Mouse (Mus musculus) cerebellum, postnatal 4 days (tissue): ENCODE data around the gene Efcab7.
A peak's percentile ranks its signal among the peaks of the same experiment; 100 is the strongest.

ENCODE experiments used
- DNase-seq, 2 experiments: peaks; one replicate each; pipeline ENCODE4 v3.0.0; 2022; ENCODE audit warnings: low spot score in 2 of 2, mixed read lengths in 1 of 2

Gene Efcab7

GRCm38 (mm10) chr4:99829094-99830073 lies at the start of gene Efcab7:
Gene Efcab7 (plus strand): TSS chr4:99829198.
- DNase-seq, result peak; percentile 69 to 81

GRCm38 (mm10) chr4:99792365-99792764 lies 36.6 kb upstream of the Efcab7 start:
- no peak for DNase-seq

- no peak for DNase-seq
These were observed 12.1 kb upstream of the Efcab7 start for GRCm38 (mm10) chr4:99816697-99817460.

GRCm38 (mm10) chr4:99828337-99828736 lies 661 bp upstream of the Efcab7 start:
- no peak for DNase-seq

- DNase-seq, result no peak
These were observed 282 bp upstream of the Efcab7 start for GRCm38 (mm10) chr4:99828739-99829093.

GRCm38 (mm10) chr4:99881882-99882281 lies 52.9 kb downstream of the Efcab7 start:
- DNase-seq, result peak in 1 of 2 experiments; percentile 15

GRCm38 (mm10) chr4:99882405-99882804 lies 53.4 kb downstream of the Efcab7 start:
- no peak for DNase-seq

- DNase-seq, result no peak
These were observed 85.0 kb downstream of the Efcab7 start for GRCm38 (mm10) chr4:99913894-99914451.

GRCm38 (mm10) chr4:99926380-99926779 lies 97.4 kb downstream of the Efcab7 start:
- no peak for DNase-seq

- no peak for DNase-seq
These were observed 99.5 kb downstream of the Efcab7 start for GRCm38 (mm10) chr4:99928521-99928920.

GRCm38 (mm10) chr4:99929149-99929612 lies 100.2 kb downstream of the Efcab7 start, which contains the start of gene Pgm1:
Gene Pgm1 (plus strand): TSS chr4:99929414.
- DNase-seq, result no peak

GRCm38 (mm10) chr4:99929613-99930517 lies 100.9 kb downstream of the Efcab7 start, which contains the start of gene Itgb3bp:
Gene Itgb3bp (minus strand): TSS chr4:99929813.
- peak; percentile 49 to 71 for DNase-seq

GRCm38 (mm10) chr4:99930518-99931239 lies 101.7 kb downstream of the Efcab7 start:
- DNase-seq, result no peak

- no peak for DNase-seq
These were observed 102.2 kb downstream of the Efcab7 start for GRCm38 (mm10) chr4:99931240-99931580.

GRCm38 (mm10) chr4:99931807-99932206 lies 102.8 kb downstream of the Efcab7 start:
- no peak for DNase-seq

GRCm38 (mm10) chr4:99934859-99935258 lies 105.9 kb downstream of the Efcab7 start:
- no peak for DNase-seq

- no peak for DNase-seq
These were observed 107.3 kb downstream of the Efcab7 start for GRCm38 (mm10) chr4:99936278-99936677.

- peak in 1 of 2 experiments; percentile 49 for DNase-seq
These were observed 110.9 kb downstream of the Efcab7 start for GRCm38 (mm10) chr4:99939711-99940505.

GRCm38 (mm10) chr4:99941655-99942414 lies 112.8 kb downstream of the Efcab7 start:
- DNase-seq, result no peak
